Mouse (Mus musculus): ENCODE results near the gene A430033K04Rik. TPM values are rescaled to one million over a fixed set of nuclear protein-coding genes. Genes with fewer than 3 reads are reported as not detected.

The A430033K04Rik gene
- polyA plus RNA-seq (2014; fragmentation: Illumina TruSeq; extraction: RNeasy Lipid Tissue Mini Kit (QIAGEN cat#74804); ENCODE audit: low read depth, low replicate concordance): 6.5 TPM

GRCm38 (mm10) chr5:138622645-138623477, at the start of gene A430033K04Rik:
A430033K04Rik (plus strand) TSS chr5:138622859.

GRCm38 (mm10) chr5:138619211-138620128, 3.2 kb upstream of the A430033K04Rik start, which contains the start of gene Zfp68:
Zfp68 (minus strand) TSS chr5:138619761.

Other genes with a start within 250 kb of the A430033K04Rik start
- 6.9 TPM for gene Zfp157, start 181.4 kb upstream of the A430033K04Rik start, polyA plus RNA-seq (2014; fragmentation: Illumina TruSeq; extraction: RNeasy Lipid Tissue Mini Kit (QIAGEN cat#74804); ENCODE audit: low read depth, low replicate concordance)
- 0.41 TPM for gene 1700123K08Rik, start 58.1 kb upstream of the A430033K04Rik start, polyA plus RNA-seq (2014; fragmentation: Illumina TruSeq; extraction: RNeasy Lipid Tissue Mini Kit (QIAGEN cat#74804); ENCODE audit: low read depth, low replicate concordance)
- 22.6 TPM for gene Zfp68, start 3.1 kb upstream of the A430033K04Rik start, polyA plus RNA-seq (2014; fragmentation: Illumina TruSeq; extraction: RNeasy Lipid Tissue Mini Kit (QIAGEN cat#74804); ENCODE audit: low read depth, low replicate concordance)
- gene Fam20c, start 131.7 kb downstream of the A430033K04Rik start, polyA plus RNA-seq (2014; fragmentation: Illumina TruSeq; extraction: RNeasy Lipid Tissue Mini Kit (QIAGEN cat#74804); ENCODE audit: low read depth, low replicate concordance): 21.2 TPM
- not detected for gene Gm5294, start 197.2 kb downstream of the A430033K04Rik start, polyA plus RNA-seq (2014; fragmentation: Illumina TruSeq; extraction: RNeasy Lipid Tissue Mini Kit (QIAGEN cat#74804); ENCODE audit: low read depth, low replicate concordance)

Measured in adipose tissue, adult 10 weeks (tissue).